Mouse (Mus musculus) ovary, postnatal 14 days (tissue): ENCODE data around the gene Hs2st1.

Source experiments
- DNase-seq: peaks from one replicate; pipeline ENCODE4 v3.0.0; 2022; ENCODE audit warnings: low spot score

Hs2st1 gene

GRCm38 (mm10) chr3:144584789-144585553 lies 15.0 kb upstream of the Hs2st1 start:
- DNase-seq = no peak

DNA sequence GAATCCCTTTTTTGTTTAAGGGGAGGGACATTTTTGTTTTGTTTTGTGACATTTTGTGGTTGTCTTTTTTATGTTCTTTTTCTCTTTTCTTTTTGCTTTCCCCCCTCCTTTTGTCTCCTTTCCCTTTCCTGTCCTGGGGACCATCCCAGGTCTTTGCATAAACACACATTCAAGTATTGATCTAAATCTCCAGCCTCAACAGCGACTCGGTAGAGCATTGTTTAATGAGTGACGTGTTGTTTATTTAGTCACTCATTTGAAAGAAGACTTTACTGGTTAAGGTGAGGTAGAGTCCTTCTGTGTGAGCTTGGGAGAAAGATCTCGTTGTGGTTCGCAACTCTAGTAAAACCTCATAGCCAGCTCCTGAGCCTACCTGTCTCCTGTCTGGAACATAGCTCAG lies 13.8 kb upstream of the Hs2st1 start:
- no peak for DNase-seq

DNA sequence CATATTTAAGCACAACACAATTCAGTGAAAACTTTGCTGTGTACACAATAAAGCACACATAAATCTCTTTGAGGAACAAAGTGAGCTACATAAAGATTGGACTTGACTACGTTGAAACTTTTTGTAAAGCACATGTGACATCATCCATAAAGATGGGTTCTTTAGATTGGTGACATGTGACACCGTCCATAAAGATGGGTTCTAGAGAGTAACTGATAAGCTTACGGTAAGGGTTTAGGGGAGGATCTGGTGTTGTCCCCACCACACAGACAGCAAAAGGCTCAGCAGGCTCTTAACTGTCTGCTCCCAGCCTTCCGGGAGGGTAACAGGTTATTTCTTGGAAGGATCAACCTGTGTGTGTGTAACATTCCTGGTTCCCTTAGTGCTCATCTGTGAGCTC lies 12.3 kb upstream of the Hs2st1 start:
- DNase-seq = no peak

DNA sequence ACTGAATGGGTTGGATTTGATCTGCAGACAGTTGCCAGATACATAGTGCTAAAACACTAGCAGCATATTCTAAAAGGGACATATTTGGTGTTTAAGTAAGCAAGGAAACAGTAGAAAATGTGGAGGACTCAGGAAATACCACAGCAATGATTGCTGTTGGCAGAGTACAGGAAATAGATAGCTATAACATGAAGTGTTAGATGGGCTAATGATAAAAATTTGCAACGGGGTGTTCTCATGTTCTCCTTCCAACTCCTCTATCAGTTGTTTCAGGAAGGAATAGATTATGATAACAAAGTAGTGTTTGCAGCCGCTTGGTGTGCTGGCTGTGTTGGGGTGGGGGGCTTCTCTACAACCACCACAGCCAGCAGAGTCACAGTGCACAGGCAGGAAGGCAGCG lies 11.9 kb upstream of the Hs2st1 start:
- DNase-seq = no peak

DNA sequence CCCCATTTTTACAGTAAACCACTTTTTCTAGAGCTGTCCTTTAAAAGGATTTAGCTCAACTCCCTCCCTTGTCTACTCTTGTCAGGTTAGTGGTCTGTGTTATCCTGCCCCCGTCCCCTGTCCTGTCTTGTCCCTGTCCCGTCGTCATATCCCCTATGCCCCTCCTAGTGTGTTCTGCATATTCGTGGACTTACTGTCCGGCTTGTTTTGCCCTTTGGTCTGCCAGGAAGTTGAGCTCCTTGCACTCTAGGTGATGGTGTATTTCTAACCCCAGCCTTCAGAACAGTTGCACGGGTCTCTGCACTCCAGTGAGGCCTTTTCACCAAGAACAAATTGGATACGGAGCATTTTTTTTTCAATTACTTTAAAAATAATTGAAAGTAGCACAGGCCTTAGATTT lies 10.3 kb upstream of the Hs2st1 start:
- no peak for DNase-seq

DNA sequence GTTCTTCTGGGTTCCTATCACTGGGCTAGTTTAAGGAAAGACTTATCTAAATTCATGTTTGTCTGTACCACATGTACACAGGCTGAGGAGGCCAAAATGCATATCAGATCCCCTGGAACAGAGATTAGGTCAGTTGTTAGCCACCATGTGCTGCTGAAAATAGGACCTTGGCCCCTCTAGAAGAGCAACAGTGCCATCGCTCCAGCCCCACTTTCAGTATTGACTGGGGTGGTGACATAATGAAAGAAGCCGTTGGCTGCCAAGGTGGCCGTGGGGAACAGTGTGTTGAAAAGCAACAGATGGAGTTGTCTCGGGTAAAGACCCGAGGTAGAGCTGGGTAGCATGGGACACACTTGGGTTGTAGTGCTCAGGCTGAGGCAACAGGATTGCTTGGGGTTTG lies 9.8 kb upstream of the Hs2st1 start:
- DNase-seq = no peak

- no peak for DNase-seq
These were observed 8.9 kb upstream of the Hs2st1 start for GRCm38 (mm10) chr3:144578921-144579320.

DNA sequence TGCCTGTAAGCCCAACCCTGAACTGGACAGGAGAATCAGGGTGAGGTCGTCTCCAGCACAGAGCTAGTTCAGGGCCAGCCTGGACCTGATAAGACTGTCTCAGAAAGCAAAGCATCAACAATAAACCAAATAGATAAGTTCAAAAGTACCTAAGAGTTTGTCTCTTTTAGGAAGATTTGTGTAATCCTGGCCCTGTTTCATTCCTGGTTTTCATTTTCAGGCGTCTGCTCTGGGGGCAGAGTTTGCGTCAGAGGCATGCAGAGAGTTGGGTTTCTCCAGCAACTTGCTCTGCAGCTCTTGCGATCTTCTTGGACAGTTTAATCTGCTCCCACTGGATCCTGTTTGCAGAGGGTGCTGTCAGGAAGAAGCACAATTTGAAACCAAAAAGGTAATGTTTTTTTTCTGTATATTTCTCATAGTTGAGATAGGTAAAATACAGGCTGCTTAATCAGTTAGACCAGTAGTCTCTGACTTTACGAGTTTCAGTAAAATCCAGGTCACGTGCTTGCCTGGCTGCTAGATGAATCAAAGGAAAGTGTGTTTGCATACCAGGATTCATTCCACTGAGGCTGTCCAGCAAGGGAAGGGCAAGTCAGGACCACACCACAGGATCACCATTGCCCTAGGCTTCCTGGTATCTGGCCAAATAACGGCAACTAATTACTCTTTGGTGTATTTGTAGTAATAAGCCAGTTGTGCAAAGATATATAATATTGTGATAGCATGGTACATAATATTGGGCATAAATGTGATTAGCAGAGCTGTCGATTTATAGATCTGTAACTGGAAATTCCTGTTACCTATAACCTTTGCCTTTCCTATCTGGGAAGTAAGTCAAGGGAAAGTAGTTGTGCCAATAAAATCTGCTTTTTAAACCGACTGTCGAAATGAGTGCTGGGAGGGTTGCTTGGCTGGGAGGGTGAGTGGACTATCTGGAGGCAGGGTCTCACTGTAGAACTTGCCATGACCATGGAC lies 7.7 kb upstream of the Hs2st1 start:
- DNase-seq = no peak

DNA sequence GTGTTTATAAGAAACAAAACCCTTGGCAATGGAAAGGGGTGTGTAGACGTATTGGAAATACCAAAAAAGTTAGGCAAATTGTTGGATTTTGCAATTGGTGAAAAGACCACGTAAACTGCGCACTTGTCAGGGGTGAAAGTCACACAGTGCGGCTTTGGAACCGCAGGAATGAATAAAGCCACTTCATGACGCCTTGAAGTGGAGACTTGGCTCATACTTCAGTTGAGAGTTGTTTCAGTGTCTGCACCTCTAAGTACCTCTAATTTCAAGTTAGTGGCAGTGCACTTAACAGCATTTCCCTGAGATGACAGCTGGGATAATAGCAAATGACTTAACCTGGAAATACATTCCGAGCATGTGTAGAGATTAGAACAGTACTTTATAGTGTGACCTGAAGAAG lies 4.3 kb upstream of the Hs2st1 start:
- DNase-seq = no peak

- no peak for DNase-seq
These were observed 971 bp upstream of the Hs2st1 start for GRCm38 (mm10) chr3:144570816-144571487.

GRCm38 (mm10) chr3:144569401-144569971 lies 495 bp downstream of the Hs2st1 start:
- DNase-seq = no peak

- no peak for DNase-seq
These were observed 1.1 kb downstream of the Hs2st1 start for GRCm38 (mm10) chr3:144568861-144569361.

- no peak for DNase-seq
These were observed 4.8 kb downstream of the Hs2st1 start for GRCm38 (mm10) chr3:144565212-144565611.

- DNase-seq = no peak
These were observed 6.1 kb downstream of the Hs2st1 start for GRCm38 (mm10) chr3:144563916-144564315.

DNA sequence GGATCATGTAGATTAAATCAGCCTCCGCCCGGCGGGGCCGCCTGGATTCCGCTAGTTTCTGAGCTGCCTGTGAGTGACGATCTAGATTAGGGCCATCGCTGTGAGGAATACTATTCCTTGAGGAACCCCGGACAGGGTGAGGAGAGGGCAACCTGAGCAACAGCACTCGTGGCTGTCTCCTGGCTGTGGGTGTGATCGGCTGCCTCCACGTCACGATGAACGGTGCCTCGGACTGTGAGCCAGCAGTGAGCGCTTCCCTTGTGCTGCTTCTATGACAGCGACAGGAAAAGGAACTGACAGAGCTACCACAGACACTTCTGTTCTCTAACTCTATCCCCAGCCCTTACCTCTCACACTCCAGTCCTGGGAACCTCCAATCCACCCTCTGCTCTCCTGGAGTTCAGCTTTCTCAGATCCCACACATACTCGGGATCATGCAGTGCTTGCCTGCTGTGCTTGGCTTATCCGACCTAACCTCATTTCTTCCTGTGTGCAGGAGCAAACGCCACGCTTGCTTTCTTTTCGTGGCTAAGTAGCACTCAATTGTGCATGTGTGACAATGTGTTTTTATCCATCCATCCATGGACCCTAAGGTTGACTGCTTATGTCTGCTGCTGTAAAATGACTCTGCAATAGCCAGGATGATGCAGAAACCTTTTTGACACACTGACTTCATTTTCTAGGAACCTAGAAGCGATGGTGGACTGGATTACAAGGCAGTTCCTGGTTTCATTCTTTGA lies 8.3 kb downstream of the Hs2st1 start:
- no peak for DNase-seq

- DNase-seq = no peak
These were observed 11.7 kb downstream of the Hs2st1 start for GRCm38 (mm10) chr3:144558274-144558673.

DNA sequence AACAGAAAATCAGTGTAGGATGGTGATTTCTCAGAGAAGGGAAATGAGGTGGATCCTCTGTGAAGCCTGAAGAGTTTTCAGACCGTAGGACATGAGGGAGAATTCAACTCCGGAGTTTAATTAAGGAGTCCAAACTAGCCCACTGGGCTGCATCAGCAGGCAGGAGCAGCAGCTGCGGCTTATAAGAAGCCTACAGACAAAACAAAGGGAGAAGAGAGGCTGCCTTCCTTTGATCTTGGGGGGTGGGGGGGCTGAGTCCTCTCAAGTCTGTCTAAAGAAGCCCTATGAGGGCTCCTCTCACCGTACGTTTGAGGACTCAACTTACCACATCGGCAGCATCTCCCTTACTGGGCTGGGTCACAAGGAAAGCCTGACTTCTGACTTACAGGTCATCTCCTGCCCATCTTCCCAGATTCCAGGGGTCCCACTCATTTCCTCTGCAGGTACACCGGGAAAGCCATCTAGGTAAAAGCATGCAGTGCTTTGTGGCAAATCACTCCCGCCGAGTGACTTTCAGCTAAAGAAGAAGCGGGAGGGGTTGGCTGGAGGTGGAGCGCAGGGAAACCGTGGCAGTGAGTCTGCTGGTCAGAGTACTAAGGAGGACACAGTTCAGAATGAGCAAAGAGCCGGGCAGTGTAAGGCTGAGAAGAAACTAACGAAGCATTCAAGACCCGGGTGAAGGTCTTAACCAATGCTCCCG lies 13.2 kb downstream of the Hs2st1 start:
- DNase-seq = no peak

DNA sequence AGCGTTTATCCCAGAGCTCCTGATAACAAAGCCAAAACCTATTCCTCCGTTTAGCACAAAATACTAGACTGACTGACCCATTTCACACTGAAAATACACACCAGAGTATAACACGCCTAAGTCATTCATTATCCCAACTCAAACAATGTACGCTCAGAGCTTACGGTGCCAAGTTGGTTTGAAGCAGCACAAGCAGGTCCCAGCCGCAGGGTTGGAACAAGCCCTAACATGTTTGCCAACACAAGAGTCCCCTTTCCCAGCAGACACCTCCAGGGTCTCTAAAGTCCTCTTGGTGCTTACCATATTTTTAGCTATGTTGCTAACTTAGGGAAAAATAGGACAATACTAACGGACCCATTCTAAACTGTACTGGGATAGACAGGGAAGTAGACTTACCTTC lies 14.8 kb downstream of the Hs2st1 start:
- no peak for DNase-seq

- no peak for DNase-seq
These were observed 15.5 kb downstream of the Hs2st1 start for GRCm38 (mm10) chr3:144554503-144554902.

- no peak for DNase-seq
These were observed 16.0 kb downstream of the Hs2st1 start for GRCm38 (mm10) chr3:144553942-144554341.

DNA sequence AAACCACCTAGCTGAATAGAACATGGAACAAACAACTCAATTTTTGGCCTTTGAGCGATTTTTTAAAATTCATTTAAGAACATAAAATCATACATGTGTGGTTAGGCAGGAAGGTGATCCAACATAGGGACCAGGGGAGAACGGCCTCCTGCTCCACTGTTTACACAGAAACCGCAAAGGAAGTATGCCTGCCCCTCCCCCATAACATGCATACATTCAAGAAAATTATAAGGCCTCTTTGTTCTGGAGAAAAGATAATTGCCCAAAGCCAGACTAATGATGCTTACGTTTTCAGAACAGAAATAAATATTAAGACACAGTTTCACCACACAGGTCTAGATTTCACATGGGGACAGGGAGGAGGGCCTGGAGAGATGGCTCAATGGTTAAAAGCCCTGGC lies 18.6 kb downstream of the Hs2st1 start:
- no peak for DNase-seq
